Mouse (Mus musculus) liver, embryonic 12.5 days (tissue): ENCODE results near the gene Spock1. TPM values are rescaled to one million over a fixed set of nuclear protein-coding genes. Genes with fewer than 3 reads are reported as not detected.

Source experiments
- ATAC-seq: fragments of 200-750 bp; cut with Nextera tagmentation; 2 replicates; pipeline ENCODE4 v1.8.0; 2017; ENCODE audit warnings: moderate number of reproducible peaks, mild to moderate bottlenecking, moderate library complexity
- H3K27ac ChIP-seq: fragments of 300-500 bp; sonication (generic); 2 replicates; pipeline ENCODE4 v1.5.1; 2016; ENCODE audit warnings: mild to moderate bottlenecking
- H3K27me3 ChIP-seq: fragments of 300-500 bp; sonication (generic); replicated peaks from 2 replicates; pipeline ENCODE4 v1.6.1; 2016; ENCODE audit warnings: mild to moderate bottlenecking, moderate library complexity
- H3K36me3 ChIP-seq: fragments of 300-500 bp; sonication (generic); 2 replicates; pipeline ENCODE4 v1.6.1; 2016; ENCODE audit warnings: mild to moderate bottlenecking, moderate library complexity
- H3K4me1 ChIP-seq: fragments of 300-500 bp; sonication (generic); 2 replicates; pipeline ENCODE4 v1.6.1; 2016
- H3K4me2 ChIP-seq: fragments of 300-500 bp; sonication (generic); 2 replicates; pipeline ENCODE4 v1.6.1; 2016; ENCODE audit warnings: mild to moderate bottlenecking, moderate library complexity
- H3K4me3 ChIP-seq: fragments of 300-500 bp; sonication (generic); 2 replicates; pipeline ENCODE4 v1.5.1; 2016; ENCODE audit warnings: mild to moderate bottlenecking, moderate library complexity
- H3K9ac ChIP-seq: fragments of 300-500 bp; sonication (generic); 2 replicates; pipeline ENCODE4 v1.6.1; 2016; ENCODE audit warnings: mild to moderate bottlenecking, moderate library complexity
- H3K9me3 ChIP-seq: fragments of 300-500 bp; sonication (generic); replicated peaks from 2 replicates; pipeline ENCODE4 v1.6.1; 2016; ENCODE audit warnings: mild to moderate bottlenecking, moderate library complexity
- WGBS: fragments of 180-500 bp; shearing (Covaris S2); methylation state at CpG from one replicate; pipeline ENCODE4 v1.1.7; 2016; ENCODE audit not compliant: insufficient replicate concordance; 5-methylcytosine and 5-hydroxymethylcytosine counted together
- polyA plus RNA-seq: library from polyadenylated mRNA; unstranded; fragments of >200 nt; fragmentation: Nextera tagmentation; extraction: Ambion mirVana; gene quantifications from 2 replicates; pipeline ENCODE4 v1.2.1, GENCODE M21; 2016

Gene Spock1
- polyA plus RNA-seq, 1 experiment from 2014 or later = 0.27 TPM

- H3K36me3 ChIP-seq = no peaks in the 10 kb centered on the region
- peaks cover 19% of the 10 kb centered on the region for H3K4me1 ChIP-seq
- H3K9me3 ChIP-seq = 0 out of 2 replicates have a peak, but pooled peaks cover 3% of the 10 kb centered on the region
- H3K9ac ChIP-seq = no peak overlapping the region
- no peak overlapping the region for H3K4me2 ChIP-seq
- no peak for ATAC-seq
- WGBS = 55% methylated on average over 3 of the region's 3 CpGs
- H3K27ac ChIP-seq = no peak overlapping the region
- H3K27me3 ChIP-seq = no peaks in the 10 kb centered on the region
- H3K4me3 ChIP-seq = no peak overlapping the region
Observed at GRCm38 (mm10) chr13:57744667-57745066, 163.5 kb downstream of the Spock1 start.

- Histone ChIP-seq H3K27ac (0 out of 2 replicates have a peak overlapping the region, but pooled peaks have one; percentile 37), H3K4me1 (peaks cover 19% of the 10 kb centered on the region)
- WGBS = 74% methylated on average over 6 of the region's 6 CpGs
Observed at GRCm38 (mm10) chr13:57741186-57741585, 166.9 kb downstream of the Spock1 start.

DNA sequence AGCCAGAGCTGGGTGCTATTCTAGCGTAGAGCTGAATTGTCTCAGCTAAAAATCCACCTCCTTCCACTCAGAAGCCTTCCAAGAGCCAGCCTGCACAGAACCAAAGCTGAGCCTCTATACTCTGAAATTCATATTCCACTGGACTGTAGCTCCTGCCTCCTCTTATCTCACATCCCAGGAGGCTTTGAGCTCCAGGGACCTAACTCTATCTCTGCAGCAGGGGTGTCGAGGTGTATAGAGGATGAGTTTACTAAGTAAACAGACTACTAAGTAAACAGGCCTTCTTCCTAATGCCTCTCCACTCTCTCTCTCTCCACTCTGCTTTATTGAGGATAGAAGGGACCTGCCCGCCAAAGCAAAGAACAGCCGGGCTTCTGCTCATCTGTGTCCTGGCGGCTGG lies 167.7 kb downstream of the Spock1 start:
- no peaks in the 10 kb centered on the region for H3K27me3 ChIP-seq
- WGBS = 56% methylated on average over 5 of the region's 5 CpGs
- 0 out of 2 replicates have a peak overlapping the region, but pooled peaks have one; percentile 1 for H3K4me2 ChIP-seq
- H3K4me3 ChIP-seq = no peak overlapping the region
- H3K9ac ChIP-seq = no peak overlapping the region
- no peaks in the 10 kb centered on the region for H3K36me3 ChIP-seq
- peak; percentile 90 for ATAC-seq
- peaks cover 19% of the 10 kb centered on the region for H3K4me1 ChIP-seq
- H3K9me3 ChIP-seq = no peaks in the 10 kb centered on the region
- peak overlapping the region; percentile 37; the same call in 1 of the 2 replicates for H3K27ac ChIP-seq

More at GRCm38 (mm10) chr13:57741186-57741585, 166.9 kb downstream of the Spock1 start:
- H3K9ac ChIP-seq = no peak overlapping the region
- H3K9me3 ChIP-seq = no peaks in the 10 kb centered on the region
- H3K27me3 ChIP-seq = no peaks in the 10 kb centered on the region
- ATAC-seq = no peak
- H3K4me3 ChIP-seq = no peak overlapping the region
- no peak overlapping the region for H3K4me2 ChIP-seq
- H3K36me3 ChIP-seq = no peaks in the 10 kb centered on the region

- Histone ChIP-seq H3K4me1 (peaks cover 20% of the 10 kb centered on the region), H3K4me3 (no peak overlapping the region), H3K9ac (no peak overlapping the region), H3K4me2 (no peak overlapping the region), H3K9me3 (peaks cover 7% of the 10 kb centered on the region; the same call in 1 of the 2 replicates), H3K27me3 (no peaks in the 10 kb centered on the region), H3K36me3 (no peaks in the 10 kb centered on the region), H3K27ac (no peak overlapping the region)
- WGBS = 69% methylated on average over 7 of the region's 7 CpGs
- no peak for ATAC-seq
Observed at GRCm38 (mm10) chr13:57736060-57736459, 172.1 kb downstream of the Spock1 start.

DNA sequence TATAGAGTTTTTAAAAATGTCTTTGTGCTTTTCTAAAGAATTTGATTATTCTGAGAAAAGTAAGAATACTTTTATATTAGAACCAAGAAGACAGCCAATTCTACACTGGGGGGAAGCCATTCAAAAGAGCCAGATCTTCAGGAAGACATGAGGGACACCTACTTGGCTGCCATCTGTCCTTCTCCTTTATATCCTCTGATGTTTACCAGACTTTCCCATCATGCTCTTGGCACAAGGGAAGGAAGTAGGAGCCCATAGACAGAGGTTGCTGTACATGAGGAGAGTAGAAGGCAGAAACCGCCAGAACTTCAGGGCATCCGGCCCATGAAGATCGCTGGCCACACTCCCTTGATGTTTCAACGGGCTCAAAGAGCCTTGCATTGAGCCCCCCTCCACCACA lies 173.6 kb downstream of the Spock1 start:
- Histone ChIP-seq H3K9me3 (peaks cover 7% of the 10 kb centered on the region; the same call in 1 of the 2 replicates), H3K27ac (no peak overlapping the region), H3K4me2 (no peak overlapping the region), H3K4me3 (no peak overlapping the region), H3K4me1 (peaks cover 6% of the 10 kb centered on the region; the same call in 1 of the 2 replicates), H3K9ac (no peak overlapping the region), H3K27me3 (no peaks in the 10 kb centered on the region), H3K36me3 (no peaks in the 10 kb centered on the region)
- WGBS = 85% methylated on average over 4 of the region's 4 CpGs
- ATAC-seq = no peak

DNA sequence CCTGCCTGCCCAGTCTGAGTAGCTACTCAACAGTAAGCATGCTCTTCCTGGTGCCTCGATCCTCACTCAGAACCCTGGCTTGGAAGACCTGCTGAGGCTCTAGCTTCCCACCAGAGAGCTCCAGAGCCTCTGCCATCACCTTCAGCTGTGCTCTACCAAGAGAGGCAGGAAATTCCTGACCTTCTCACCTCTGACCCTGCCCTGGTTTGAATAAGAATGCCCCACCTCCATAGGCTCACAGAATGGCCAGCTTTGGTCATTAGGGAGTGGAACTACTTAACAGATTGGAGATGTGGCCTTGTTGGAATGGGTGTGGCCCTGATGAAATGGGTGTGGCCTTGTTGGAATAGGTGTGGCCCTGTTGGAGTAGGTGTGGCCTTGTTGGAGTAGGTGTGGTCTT lies 174.6 kb downstream of the Spock1 start:
- Histone ChIP-seq H3K9ac (no peak overlapping the region), H3K36me3 (no peaks in the 10 kb centered on the region), H3K4me1 (peaks cover 6% of the 10 kb centered on the region; the same call in 1 of the 2 replicates), H3K9me3 (peaks cover 7% of the 10 kb centered on the region; the same call in 1 of the 2 replicates), H3K27me3 (no peaks in the 10 kb centered on the region), H3K4me2 (no peak overlapping the region), H3K4me3 (no peak overlapping the region), H3K27ac (no peak overlapping the region)
- 48% methylated on average over 1 of the region's 1 CpGs for WGBS
- no peak for ATAC-seq

DNA sequence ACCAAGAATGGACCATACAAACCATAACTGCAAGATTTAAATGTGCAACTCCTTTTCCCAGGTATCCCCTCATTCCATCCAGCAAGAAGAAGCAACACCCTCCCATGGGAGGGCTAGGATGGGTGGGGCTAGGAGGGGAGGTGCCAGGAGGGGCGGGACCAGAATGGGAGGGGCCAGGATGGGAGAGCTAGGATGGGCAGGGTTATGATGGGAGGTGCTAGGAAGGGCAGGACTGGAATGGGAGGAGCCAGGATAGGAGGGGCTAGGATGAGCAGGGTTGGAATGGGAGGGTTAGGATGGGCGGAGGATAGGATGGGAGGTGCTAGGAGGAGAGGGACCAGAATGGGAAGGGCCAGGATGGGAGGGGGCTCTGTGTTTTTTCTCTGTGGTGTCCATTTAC lies 175.9 kb downstream of the Spock1 start:
- no peak overlapping the region for H3K4me3 ChIP-seq
- no peaks in the 10 kb centered on the region for H3K36me3 ChIP-seq
- H3K4me2 ChIP-seq = no peak overlapping the region
- H3K9ac ChIP-seq = no peak overlapping the region
- no peaks in the 10 kb centered on the region for H3K27me3 ChIP-seq
- peak; percentile 44; the same call in 1 of the 2 replicates for ATAC-seq
- no peak overlapping the region for H3K27ac ChIP-seq
- H3K9me3 ChIP-seq = peaks cover 7% of the 10 kb centered on the region; the same call in 1 of the 2 replicates
- H3K4me1 ChIP-seq = peaks cover 6% of the 10 kb centered on the region; the same call in 1 of the 2 replicates
- WGBS = 47% methylated on average over 2 of the region's 2 CpGs

DNA sequence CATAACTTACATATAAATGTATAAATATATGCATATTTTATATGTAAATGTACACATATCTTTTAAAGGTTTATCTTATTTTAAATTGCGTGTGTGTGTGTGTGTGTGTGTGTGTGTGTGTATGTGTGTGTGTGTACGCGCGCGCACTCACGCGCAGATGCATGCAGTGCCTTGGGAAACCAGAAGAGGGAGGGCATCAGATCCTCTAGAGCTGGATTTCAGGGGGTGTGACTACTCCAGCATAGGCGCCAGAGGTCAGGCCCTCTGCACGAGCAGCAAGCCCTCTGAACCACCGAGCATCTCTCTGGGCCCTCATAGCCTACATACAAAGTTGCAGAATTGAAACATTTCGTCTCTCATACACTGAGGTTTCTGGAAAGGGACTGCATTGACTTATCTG lies 180.4 kb downstream of the Spock1 start:
- Histone ChIP-seq H3K4me1 (no peaks in the 10 kb centered on the region), H3K9ac (no peak overlapping the region), H3K4me3 (no peak overlapping the region), H3K9me3 (no peaks in the 10 kb centered on the region), H3K4me2 (no peak overlapping the region), H3K27me3 (0 out of 2 replicates have a peak, but pooled peaks cover 6% of the 10 kb centered on the region), H3K36me3 (no peaks in the 10 kb centered on the region), H3K27ac (no peak overlapping the region)
- ATAC-seq = no peak
- WGBS = 87% methylated on average over 11 of the region's 11 CpGs

DNA sequence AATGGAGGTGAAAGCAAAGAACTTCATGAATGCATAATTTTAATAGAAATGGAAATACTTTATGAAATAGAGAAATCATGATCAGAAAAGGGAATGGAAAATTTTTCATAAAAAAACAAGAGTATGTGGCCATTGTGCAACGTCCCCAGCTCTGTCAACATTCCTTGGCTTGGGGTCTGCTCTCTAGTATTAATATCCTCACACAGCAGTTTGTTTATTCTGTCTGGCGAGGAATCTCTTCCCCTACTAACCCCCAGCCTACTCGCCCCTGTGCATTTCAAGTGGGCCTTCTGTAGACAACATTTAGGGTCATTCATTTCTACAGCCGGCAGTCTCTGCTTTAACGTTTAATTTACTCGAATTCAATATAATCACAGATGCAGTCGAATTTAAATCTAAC lies 181.5 kb downstream of the Spock1 start:
- H3K9ac ChIP-seq = no peak overlapping the region
- no peaks in the 10 kb centered on the region for H3K36me3 ChIP-seq
- H3K9me3 ChIP-seq = no peaks in the 10 kb centered on the region
- no peak for ATAC-seq
- no peak overlapping the region for H3K4me3 ChIP-seq
- no peaks in the 10 kb centered on the region for H3K4me1 ChIP-seq
- 0 out of 2 replicates have a peak, but pooled peaks cover 9% of the 10 kb centered on the region for H3K27me3 ChIP-seq
- 71% methylated on average over 7 of the region's 7 CpGs for WGBS
- no peak overlapping the region for H3K4me2 ChIP-seq
- H3K27ac ChIP-seq = no peak overlapping the region

DNA sequence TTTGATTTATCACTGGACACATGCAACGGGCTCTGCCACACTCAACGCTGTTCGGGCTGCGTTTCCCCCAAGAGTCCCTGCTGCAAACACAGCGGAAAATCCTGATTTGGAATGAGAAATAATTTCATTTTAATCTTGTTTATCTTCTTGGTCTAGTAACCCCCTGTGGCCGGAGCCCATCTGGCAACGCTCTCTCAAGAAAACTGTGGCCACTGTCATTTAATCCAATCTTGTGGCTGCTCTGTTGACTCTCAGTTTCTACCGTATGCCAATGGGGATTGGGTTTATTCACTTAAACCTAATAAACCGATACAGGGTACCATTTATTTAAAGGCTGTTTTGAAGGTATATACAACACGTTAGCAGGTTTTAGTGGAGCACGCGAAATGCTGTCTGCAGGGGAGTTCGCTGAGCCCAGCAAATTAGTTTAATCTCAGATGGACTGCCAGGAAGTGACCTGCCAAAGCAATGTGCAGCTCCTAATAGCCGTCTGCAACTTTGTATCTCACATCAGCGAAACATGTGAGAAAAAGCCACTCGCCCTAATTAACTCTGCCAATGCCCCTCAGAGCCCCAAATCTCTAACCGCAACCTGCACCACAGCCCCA lies 185.7 kb downstream of the Spock1 start:
- ATAC-seq = no peak
- H3K27ac ChIP-seq = no peak overlapping the region
- H3K36me3 ChIP-seq = no peaks in the 10 kb centered on the region
- 71% methylated on average over 17 of the region's 17 CpGs for WGBS
- 0 out of 2 replicates have a peak, but pooled peaks cover 9% of the 10 kb centered on the region for H3K27me3 ChIP-seq
- H3K9ac ChIP-seq = no peak overlapping the region
- H3K9me3 ChIP-seq = no peaks in the 10 kb centered on the region
- H3K4me2 ChIP-seq = no peak overlapping the region
- H3K4me3 ChIP-seq = no peak overlapping the region
- no peaks in the 10 kb centered on the region for H3K4me1 ChIP-seq

DNA sequence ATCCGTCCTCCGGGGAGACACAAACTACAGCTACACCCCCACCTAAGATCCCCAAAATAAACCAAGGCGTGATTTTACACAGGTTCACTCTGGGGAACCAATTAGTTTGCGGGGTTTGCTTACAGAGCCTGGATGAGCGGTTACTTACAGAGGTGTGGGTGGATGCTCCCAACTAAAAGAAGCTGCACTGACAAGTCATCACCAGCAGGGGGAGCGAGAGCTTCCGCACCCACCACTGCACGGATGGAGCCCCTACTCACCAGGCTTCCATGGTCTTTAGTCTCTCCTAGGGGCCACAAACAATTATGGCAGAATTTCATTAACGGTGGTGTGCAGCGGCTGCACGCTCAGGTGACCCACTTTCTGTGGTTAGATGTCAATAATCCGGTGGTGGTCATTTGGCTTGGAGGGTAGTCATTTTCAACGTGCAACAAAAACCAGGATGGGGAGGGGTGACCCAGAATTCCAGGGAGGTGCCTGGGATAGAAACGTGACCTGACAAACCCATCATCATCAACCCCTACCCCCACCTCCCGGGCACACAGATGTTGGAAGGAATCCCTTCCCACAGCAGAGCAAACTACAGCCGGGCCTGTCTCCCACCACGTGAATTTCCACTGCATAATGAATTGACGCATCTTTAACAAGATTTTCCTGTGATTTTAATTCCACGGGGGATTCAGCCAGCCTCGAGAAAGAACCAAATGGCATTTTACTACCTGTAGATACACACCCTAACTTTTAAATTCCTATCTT lies 186.4 kb downstream of the Spock1 start:
- Histone ChIP-seq H3K27ac (no peak overlapping the region), H3K4me3 (no peak overlapping the region), H3K9ac (no peak overlapping the region), H3K36me3 (no peaks in the 10 kb centered on the region), H3K27me3 (0 out of 2 replicates have a peak, but pooled peaks cover 9% of the 10 kb centered on the region), H3K4me2 (no peak overlapping the region), H3K9me3 (no peaks in the 10 kb centered on the region), H3K4me1 (no peaks in the 10 kb centered on the region)
- no peak for ATAC-seq
- WGBS = 54% methylated on average over 20 of the region's 20 CpGs

DNA sequence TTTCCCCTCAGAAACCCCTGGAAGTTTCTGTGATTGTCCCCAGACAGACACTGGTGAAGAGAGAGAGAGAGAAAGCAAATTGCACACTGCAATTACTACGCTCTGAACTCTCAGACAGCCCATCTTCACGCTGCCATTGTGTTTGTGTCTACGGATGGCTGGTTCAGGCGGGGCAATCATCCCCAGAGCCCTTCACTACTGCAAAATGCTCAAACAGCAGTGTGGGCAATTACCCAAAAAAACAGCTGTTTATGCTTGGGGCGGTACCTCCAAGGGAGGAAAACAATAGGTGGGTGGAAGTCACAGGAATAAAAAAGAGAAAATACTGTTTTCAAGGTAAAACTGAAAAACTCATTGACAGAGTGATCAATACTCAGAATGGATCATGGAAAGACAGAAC lies 190.0 kb downstream of the Spock1 start:
- H3K27ac ChIP-seq = no peak overlapping the region
- no peaks in the 10 kb centered on the region for H3K36me3 ChIP-seq
- no peak overlapping the region for H3K4me2 ChIP-seq
- WGBS = 68% methylated on average over 5 of the region's 5 CpGs
- H3K9ac ChIP-seq = no peak overlapping the region
- no peak for ATAC-seq
- H3K9me3 ChIP-seq = no peaks in the 10 kb centered on the region
- H3K4me1 ChIP-seq = no peaks in the 10 kb centered on the region
- no peak overlapping the region for H3K4me3 ChIP-seq
- 0 out of 2 replicates have a peak, but pooled peaks cover 3% of the 10 kb centered on the region for H3K27me3 ChIP-seq
